Mouse (Mus musculus) urinary bladder, adult 18-20 months (tissue): ENCODE data around the gene Krt84.
"Not testable (repeated sequence)": the region's sequence is repeated elsewhere in the genome, so short reads cannot be mapped to it uniquely, and the experiment has no call there.

Experiments
- DNase-seq, 2 experiments: peaks; one replicate each; pipeline ENCODE4 v3.0.0; 2022; ENCODE audit warnings: low spot score in 2 of 2, mixed read lengths in 2 of 2

Krt84 gene

GRCm38 (mm10) chr15:101532720-101533119 lies at the start of gene Krt84:
TSS of gene Krt84 (minus strand) at chr15:101532820.
- no peak for DNase-seq

- no peak for DNase-seq
Observed at GRCm38 (mm10) chr15:101581701-101582100, 49.1 kb upstream of the Krt84 start.

GRCm38 (mm10) chr15:101575506-101575905 lies 42.9 kb upstream of the Krt84 start:
- no peak for DNase-seq

- DNase-seq, result no peak
Observed at GRCm38 (mm10) chr15:101573796-101574345, 41.3 kb upstream of the Krt84 start, which contains the start of gene Krt75. TSS of gene Krt75 (minus strand) at chr15:101573904.

- DNase-seq, result no peak
Observed at GRCm38 (mm10) chr15:101567780-101568179, 35.2 kb upstream of the Krt84 start.

GRCm38 (mm10) chr15:101562850-101563249 lies 30.2 kb upstream of the Krt84 start, which contains the start of gene Krt90:
TSS of gene Krt90 (minus strand) at chr15:101562950.
- no peak for DNase-seq

- DNase-seq, result no peak
Observed at GRCm38 (mm10) chr15:101558034-101558646, 25.5 kb upstream of the Krt84 start.

GRCm38 (mm10) chr15:101553169-101553568 lies 20.5 kb upstream of the Krt84 start:
- no peak for DNase-seq

- DNase-seq, result no peak
Observed at GRCm38 (mm10) chr15:101552188-101552587, 19.6 kb upstream of the Krt84 start.

- DNase-seq, result no peak
Observed at GRCm38 (mm10) chr15:101550567-101550966, 17.9 kb upstream of the Krt84 start, which contains the start of gene Krt82. TSS of gene Krt82 (minus strand) at chr15:101550667.

- DNase-seq, result no peak
Observed at GRCm38 (mm10) chr15:101544478-101544877, 11.9 kb upstream of the Krt84 start.

GRCm38 (mm10) chr15:101542543-101542942 lies 9.9 kb upstream of the Krt84 start:
- DNase-seq, result no peak

GRCm38 (mm10) chr15:101538580-101538900 lies 5.9 kb upstream of the Krt84 start:
- no peak for DNase-seq

- DNase-seq, result peak in 1 of 2 experiments; percentile 18
Observed at GRCm38 (mm10) chr15:101537864-101538579, 5.4 kb upstream of the Krt84 start.

GRCm38 (mm10) chr15:101536054-101536850 lies 3.6 kb upstream of the Krt84 start:
- peak; percentile 58 to 63 for DNase-seq

- no peak for DNase-seq
Observed at GRCm38 (mm10) chr15:101522556-101523232, 9.9 kb downstream of the Krt84 start.

GRCm38 (mm10) chr15:101519792-101520191 lies 12.8 kb downstream of the Krt84 start:
- peak; percentile 45 to 62 for DNase-seq

- not testable (repeated sequence) for DNase-seq
Observed at GRCm38 (mm10) chr15:101517161-101517560, 15.5 kb downstream of the Krt84 start, which contains the start of gene Gm49425. TSS of gene Gm49425 (minus strand) at chr15:101517261.

GRCm38 (mm10) chr15:101508247-101508646 lies 24.4 kb downstream of the Krt84 start:
- no peak for DNase-seq

GRCm38 (mm10) chr15:101506896-101507758 lies 25.5 kb downstream of the Krt84 start:
- DNase-seq, result no peak
